Mouse (Mus musculus) urinary bladder, postnatal 14 days (tissue): ENCODE data around the gene Gm37240.
A peak's percentile ranks its signal among the peaks of the same experiment; 100 is the strongest.

Experiments used
- DNase-seq: peaks from one replicate; pipeline ENCODE4 v3.0.0; 2021; ENCODE audit warnings: low spot score

Gene Gm37240

DNA sequence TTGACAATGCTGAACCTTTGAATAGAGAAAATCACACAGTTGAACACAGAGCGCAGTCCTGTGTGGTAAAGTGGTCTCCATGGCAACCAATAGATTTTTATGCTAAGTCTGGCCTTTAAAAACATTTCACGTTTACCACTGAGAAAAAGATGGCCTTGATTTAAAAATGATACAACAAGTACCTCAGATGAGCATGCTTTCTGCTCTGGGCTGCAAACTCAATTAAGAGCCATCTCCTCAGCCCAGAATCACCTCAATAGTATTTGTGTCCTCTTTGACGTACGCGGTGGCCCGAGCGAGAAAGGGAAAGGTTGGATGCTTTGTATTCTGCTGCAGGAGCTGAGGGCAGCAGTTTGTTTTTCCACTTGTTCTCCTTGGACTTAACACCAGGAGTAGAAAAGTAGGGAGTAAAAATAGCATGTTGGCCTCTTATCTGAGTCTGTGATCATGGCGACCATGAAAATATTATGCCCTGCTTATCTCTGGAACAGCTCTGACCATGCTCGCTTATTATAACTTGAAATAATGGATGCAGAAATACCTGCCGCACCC lies 548.0 kb downstream of the Gm37240 start:
- DNase-seq, result no peak

DNA sequence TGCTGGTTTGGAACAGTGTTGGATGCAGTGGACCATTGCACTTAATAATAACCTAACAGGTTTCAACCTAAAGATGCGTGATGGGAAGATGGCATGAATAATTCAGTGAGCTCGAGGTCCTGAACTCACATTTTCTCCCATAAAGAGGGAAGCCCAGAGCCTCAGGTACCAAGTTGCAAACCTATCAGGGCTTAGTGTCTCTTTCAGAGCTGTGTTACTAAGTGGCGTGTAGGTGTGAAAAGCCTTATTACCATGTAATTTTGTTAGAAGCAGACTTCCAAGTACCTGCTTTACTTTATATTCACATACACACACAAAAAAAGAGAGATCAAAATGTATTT lies 548.6 kb downstream of the Gm37240 start:
- DNase-seq, result no peak

DNA sequence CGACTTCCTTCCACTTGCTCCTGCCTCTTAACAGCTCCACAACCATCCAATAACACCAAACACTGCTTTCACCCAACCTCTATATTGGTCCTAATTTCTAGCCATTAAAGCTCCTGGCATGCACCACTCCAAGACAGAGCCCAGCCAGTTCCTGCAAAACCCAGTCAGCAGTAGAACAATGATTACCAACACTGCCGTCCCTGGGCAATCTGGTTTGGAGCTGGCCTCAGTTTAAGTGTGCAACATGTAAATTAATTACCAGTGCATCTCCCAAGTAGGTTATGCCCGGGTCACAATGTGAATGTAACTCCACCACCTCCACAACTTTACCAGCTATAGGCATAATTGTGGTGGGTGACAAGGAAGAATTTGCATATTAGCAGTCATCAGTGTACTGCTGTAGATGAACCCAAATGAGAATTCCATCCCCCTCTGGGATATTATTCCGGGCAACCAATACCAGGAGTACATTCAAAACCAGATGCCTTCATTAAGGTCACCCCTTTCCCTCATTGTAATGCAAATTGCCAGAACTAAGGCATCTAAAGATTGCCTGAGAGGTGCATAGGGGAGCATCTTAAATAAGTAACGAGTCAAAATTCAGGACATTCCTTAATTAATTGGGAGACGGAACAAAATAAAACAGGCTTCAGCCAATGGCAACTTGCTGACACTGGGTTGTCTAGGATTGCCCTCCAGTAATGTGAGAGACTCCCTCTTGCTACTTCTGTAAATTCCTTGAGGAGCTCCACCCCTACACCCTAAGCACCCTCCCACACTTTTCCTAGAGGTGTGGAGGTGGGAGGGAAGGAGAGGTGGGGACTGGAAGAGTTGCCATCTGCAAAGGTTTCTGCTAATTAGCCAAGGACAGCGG lies 549.2 kb downstream of the Gm37240 start:
- DNase-seq, result no peak

DNA sequence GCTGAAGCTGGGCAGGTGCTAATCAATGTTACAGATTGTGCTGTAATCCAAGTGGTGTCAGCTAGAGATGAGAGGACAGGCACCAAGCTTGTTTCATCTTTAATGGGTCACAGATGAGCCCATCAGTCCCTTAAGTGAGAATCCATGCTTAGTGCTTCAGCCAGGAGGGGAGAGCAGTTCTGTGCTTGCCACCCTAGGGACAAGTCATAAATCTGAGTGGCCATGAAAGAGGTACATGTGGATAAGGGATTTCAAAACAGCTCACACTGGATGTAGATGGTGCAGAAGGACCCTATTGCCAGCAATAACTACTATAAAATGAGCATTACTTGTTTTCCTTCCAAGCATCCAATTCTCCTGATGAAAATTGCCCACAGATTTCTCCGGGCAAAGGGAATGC lies 551.8 kb downstream of the Gm37240 start:
- no peak for DNase-seq

DNA sequence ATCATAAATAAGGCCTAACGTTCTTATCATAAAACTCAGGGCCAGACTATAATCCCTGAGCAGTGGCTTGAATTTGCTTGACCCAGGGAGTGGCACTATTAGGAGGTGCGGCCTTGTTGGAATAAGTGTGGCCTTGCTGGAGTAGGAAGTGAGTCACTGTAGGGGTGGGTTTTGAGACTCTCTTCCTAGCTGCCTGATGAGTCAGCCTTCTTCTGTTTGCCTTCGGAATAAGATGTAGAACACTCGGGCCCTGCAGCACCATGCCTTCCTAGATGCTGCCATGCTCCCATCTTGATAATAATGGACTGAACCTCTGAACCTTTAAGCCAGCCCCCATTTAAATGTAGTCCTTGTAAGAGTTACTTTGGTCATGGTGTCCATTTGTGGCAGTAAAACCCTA lies 555.0 kb downstream of the Gm37240 start:
- no peak for DNase-seq

DNA sequence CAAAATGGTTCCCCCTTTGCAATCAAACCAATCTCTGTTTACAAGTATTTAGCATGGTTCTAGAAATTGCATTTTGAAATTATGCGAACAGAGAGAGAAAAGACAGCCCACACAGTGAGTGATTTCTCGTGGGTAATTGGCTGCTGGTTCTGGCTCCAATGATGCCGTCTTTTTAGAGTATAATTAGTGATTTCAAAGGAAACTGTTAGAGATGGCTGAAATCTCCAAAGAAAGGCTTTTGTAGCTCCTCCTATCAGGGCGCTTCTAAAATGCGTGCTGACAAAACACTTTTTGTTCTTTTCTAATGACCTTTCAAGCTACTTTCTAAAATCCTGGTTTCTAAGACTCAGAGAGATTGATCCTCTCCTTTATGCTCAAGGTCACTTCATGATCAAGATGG lies 569.1 kb downstream of the Gm37240 start:
- no peak for DNase-seq

DNA sequence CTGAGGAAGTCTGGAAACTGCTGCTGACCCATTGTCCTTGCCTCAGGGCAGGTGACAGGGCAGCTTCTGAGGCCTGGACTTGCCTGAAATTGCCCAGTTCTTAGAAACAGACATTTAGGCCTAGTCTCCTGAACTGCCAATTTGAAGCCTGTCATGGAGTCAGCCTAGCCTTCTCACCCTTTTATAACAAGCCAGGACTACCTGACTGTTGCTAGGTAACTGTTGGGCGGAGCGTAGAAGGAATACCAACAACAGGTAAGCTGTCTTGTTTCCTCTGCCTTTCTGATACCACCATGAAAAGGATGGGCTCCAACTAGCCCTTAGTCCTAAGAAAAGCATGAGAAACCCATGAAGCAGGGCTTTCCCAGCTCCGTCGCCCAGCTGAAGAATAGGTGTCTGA lies 570.0 kb downstream of the Gm37240 start:
- DNase-seq, result no peak

DNA sequence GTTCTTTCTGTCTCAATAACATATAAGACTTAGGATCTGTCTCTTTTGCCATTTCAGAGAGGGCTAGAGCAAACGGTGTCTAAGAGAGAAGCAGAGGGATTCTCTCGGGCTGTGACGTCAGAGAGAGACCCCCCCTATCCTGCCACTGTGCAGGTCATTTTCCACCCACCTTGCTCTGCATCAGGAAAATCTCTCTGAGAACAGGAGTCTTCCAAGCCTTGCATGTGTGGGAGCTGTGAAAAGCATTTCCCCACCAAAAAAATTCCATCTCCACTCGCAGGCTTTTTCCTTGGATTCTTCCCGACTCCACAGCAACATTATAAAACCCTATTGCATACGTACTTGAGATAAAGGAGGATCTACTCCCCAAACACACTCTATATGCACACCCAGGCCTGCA lies 572.4 kb downstream of the Gm37240 start:
- no peak for DNase-seq

DNA sequence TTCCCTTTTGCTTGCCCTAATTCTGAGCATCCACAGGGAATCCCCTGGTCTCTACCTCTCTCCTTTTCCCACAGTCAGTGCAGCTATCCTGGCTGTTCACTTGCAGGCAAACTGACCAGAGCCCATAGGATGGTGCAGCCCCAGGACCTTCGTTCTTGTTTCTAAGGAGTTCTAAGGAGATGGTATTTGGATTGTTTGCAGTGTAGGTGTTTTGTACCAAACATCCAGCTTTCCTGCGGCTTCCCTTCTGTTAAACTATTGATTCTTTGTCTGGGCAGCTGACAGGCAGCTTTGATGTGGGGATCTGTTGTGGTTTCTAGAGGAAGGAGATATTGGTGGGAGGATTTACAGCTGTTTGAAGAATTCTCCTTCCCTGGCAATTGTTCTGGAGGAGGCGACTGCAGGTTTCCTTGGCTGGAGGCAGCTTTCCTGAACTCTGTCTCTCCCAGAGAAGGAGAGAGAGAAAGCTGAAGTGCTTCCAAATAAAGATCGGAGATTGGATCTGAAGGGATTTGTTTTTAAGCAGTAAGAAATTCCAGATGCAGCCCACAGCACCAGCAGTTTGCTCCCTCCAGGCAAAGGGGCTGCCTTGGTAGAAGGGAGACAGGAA lies 573.6 kb downstream of the Gm37240 start:
- no peak for DNase-seq

DNA sequence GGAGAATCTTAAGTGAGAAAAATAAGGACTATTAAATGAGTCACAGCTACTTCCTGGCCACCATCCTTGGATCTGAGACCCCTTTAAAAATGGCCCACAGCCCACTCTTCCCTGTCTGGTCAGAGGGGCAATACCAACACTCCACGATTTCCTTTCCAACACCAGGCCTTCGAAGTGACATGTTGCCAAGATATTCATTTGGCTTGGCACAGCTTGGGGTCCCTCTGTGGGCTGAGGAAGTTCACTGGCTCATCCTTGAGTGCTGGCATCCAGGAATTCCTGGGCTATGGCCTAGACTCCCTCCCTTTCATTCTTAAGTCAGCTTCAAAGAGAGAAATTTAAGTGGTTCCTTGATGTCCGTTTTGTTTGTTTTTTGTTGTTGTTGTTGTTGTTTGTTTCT lies 576.1 kb downstream of the Gm37240 start:
- DNase-seq, result no peak

DNA sequence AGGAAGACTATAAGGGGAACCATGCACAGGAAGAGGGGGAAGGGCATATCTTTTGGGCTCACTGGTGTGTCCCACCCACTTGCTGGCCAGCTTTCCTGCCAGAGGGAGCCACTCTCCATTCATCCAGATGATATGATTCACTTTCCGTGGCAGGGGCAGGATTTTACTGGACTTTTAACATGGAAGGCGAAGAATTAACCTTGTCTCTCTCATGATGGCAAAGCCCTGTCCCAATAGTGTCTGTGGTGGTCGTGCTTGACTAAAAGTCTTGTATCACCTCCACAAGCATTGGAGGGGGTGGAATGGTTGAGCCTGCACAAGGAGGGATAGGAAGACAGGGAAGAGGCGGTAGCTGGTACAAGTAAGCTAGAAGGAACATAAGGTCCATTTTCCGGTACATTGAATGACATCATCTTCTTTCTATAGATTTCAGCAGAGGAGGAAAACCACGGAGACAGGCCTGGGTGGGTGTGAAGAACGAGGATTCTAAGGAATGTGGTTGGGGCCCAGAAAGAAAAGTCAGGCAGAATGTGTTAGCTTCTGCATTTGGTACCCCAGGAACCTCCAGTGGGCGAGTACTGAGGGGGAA lies 576.8 kb downstream of the Gm37240 start:
- DNase-seq, result no peak

DNA sequence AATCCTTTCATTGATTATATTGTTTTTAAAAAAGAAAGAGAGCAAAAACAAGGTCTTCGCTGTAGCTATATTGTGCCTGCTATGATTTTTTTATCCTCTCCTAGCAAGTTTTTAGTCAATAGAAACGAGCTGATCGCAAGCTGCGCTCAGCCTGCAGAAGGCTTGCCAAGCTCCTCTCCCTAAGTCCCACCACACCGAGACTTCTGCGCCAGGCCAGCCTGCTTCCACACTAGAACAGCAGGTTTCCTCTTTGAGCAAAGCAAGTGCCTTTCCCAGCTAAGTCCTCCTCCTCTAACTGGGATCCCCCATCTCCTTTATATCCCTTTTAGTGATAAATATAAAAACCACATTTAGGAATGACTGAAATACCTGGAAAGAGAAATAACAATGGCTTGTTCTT lies 578.1 kb downstream of the Gm37240 start:
- no peak for DNase-seq

DNA sequence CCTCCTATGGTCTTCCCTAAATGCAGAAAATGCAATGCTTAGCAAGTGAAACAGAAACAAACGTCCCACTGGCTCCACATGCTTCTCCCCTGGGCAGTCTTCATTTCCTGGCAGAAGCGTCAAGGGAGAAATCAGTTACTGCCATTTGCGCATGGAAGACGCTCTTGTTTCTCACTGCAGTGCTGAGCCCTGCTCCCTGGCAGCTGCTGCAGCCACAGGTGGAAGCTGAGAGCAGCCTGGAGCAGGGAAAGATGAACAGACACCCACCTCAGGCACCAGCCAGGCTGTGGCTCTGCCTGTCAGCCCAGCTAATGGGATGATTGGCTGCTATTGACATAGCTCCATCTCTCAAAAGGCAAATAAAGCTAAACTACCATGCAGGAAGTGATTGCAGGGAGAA lies 578.6 kb downstream of the Gm37240 start:
- no peak for DNase-seq

DNA sequence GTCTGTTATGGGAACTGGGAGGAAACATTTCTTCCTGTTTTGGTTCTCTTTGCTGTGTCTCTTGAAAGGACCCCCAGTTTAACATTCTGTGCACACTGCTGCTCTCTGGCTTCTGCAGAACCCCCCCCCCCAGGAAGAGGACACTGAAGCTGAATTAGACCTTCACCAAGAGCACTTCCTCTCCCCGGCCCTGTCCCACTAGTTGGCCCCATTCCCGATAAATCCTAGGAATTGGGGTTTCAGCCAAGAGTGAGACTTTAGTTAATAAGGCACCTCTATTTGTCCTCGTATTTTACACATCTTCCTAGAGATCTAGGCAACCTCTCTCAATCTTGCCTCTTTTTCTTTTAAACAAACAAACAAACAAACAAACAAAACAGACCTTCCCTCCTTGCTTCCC lies 585.5 kb downstream of the Gm37240 start:
- DNase-seq, result no peak

DNA sequence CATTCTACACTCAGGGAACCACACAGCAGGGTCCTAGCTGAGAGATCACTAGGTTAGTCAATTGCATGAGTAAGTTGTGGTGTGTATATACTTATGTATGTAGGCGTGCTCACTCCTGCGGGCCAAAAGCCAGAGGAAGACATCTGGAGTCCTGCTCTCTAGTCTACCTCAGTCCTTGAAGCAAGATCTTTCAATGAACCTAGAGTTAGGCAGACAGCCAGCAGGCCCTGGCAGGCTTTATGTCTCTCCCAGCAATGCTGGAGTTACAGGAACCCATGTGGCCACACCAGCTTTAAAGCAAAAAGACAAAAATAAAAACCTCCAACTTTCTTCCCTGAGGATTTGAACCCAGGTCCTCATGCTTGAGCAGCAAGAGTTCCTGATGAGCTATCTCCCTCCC lies 586.0 kb downstream of the Gm37240 start:
- DNase-seq, result no peak

DNA sequence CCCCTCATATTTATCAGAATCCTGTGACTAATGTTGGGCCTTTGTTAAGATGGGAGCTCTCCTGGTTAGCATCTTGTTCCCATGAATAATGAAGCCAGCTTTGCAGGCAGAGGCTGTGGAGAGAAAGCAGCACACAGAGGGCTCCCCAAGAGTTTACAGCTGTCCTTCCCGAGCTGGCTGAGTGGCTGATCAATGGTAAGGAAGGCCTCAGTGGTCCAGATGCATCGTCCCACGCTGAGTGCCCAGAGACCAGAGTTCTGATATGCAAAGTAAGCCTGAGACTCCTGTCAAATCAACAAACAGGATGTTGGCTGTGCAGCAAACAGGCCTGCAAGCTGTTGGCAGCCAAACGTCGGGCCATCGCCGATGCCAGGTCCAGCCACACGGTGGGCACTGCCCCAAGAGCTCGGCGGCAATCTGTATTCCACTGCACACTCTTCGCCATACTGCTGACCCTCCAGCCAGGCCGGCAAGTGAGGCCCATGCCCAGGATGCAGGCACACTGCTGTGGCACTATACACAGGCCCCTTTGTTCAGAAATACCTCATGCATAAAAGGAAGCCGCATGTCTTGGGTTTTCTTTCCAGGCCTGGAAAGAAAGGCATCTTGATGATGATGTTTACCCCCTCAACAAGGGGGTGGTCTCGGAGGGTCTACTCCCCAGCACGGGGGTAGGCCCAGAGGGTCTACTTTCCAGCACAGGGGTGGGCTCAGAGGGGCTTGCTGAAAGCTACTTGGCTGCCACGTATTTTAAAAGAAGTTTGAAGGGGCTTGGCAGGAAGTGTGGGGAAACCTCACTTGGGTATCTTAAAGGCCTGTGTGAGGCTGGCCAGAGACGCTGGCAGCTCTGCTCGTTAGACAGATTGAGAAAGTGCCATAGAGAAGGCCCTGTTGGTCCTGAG lies 587.4 kb downstream of the Gm37240 start:
- DNase-seq, result no peak

DNA sequence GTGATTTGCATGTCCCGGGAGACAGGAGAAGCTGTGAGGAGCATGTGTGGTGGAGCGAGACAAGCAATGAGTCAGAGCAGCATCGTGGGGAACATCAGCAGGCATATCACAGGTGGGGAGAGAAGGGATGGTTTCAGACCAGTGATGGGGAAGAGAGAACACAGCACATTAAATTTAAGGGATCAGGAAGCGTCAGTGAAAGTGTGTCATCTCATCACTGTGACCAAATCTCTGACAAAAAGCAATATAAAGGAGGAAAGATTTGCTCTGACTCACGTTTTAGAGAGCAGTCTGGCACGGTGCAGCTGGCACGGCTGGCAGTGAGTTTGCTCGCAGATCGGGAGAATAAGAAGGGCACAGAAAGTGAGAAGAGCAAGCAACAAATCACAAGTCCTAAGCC lies 592.1 kb downstream of the Gm37240 start:
- DNase-seq, result no peak

DNA sequence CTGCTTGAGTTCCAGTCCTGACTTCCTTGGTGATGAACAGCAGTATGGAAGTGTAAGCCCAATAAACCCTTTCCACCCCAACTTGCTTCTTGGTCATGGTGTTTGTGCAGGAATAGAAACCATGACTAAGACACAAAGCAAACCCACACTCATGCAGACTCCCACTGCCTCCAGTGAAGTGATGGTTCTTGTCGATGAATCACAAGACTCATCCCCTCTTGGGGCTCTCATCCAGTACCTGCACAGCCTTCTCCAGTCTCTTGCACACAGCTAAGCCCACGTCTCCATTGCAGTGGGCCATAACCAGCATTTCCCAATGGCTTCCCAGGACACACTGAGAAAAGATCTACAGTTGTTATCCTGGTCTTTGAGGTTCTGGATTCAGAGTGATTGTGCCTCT lies 599.7 kb downstream of the Gm37240 start:
- DNase-seq, result no peak

DNA sequence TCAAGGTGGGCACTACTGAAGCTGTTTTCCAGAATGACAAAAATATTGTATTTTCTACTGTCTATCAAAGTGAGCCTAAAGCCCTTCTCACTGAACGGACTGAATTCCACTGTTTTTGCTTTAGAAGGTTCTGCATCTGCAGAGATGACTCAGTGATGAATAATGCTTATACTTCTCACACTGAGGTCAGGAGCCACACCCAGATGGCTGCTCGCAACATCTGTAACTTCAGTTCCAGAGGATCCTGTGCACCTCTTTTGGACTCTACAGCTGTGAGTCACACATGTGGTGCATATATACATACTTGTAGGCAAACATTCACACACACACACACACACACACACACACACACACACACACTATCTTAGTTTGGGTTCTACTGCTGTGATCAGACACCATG lies 602.8 kb downstream of the Gm37240 start:
- DNase-seq, result no peak

DNA sequence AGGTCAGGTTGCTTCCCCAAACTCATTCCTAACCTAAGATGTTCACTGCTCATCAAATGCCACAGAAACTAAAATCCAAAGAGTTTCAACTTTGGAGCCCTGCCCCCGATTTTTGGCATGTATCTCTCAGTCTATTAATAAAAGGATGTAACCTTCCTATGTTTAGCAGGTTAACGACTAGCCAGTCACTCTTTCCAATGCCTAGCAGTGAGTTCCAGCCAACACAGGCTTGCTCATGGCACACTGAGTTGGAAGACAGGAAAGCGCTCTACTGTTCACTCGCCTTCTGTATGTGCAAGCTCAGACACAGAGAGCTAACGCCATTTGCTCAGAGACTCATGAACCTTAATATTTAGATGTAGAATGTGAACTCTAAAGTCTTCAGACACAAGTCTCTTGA lies 604.5 kb downstream of the Gm37240 start:
- DNase-seq, result no peak

DNA sequence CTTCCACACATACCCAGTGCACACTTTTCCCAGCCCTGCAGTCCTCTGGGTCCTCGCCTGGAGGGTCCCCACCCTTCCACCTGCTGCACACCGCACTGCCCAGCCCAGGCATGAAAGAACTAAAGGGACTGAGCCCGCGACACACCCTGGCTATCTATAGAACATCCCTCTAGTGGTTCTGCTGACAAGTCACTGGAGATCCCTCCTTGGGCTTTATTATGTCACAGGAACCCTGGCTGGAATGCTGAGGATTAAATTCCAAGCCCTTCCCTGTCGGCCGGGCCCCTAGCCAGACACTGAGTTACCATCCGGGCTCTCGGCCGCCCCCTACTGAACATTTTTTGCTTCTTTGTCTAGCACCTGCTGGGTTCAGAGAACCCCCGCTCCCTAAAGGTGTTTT lies 612.2 kb downstream of the Gm37240 start:
- DNase-seq, result peak; percentile 28

DNA sequence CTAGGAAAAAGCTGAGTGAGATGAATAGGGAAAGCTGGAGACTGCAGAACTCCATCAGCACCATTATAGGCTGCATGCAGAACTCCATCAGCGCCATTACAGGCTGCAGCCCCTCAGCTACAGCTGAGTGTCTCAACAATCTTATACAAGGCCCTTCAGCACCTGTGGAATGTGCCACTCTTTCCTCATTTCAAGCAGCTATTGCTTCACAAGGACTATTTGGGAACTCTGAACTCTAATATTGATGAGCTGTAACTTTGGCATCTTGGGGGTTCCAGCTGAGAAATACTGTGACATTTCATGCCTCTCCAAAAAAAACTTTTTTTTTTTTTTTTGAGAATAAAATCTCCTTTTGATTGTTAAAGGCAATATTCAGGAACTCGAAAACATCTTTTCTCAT lies 615.8 kb downstream of the Gm37240 start:
- no peak for DNase-seq
